Mouse (Mus musculus): ENCODE data around the gene Dap.

GRCm38 (mm10) chr15:31305181-31305580, 81.1 kb downstream of the Dap start:
- no peak for TF ChIP-seq POLR2A (IDR thresholded peaks at IDR 0.05; ENCODE audit: borderline replicate concordance, low read depth, low read length)
- TF ChIP-seq CTCF (IDR thresholded peaks at IDR 0.05; ENCODE audit: low read depth, low read length): no peak
